Mouse (Mus musculus) midbrain, postnatal 0 days (tissue): Measurements from ENCODE around the gene Kcnk18. TPM values are rescaled to one million over a fixed set of nuclear protein-coding genes. Genes with fewer than 3 reads are reported as not detected.

ENCODE experiments used
- ATAC-seq: fragments of 200-750 bp; cut with Nextera tagmentation; 2 replicates; pipeline ENCODE4 v1.8.0; 2017; ENCODE audit warnings: moderate number of reproducible peaks, mild to moderate bottlenecking, moderate TSS enrichment, moderate library complexity; ENCODE audit not compliant: low FRiP score
- DNase-seq: peaks from one replicate; pipeline ENCODE4 v3.0.0-alpha.2; 2015; ENCODE audit warnings: low spot score
- H3K27ac ChIP-seq: fragments of 300-500 bp; sonication (generic); 2 replicates; pipeline ENCODE4 v1.5.1; 2014; ENCODE audit warnings: low read depth, mild to moderate bottlenecking, low read length, mixed read lengths
- H3K27me3 ChIP-seq: fragments of 300-500 bp; sonication (generic); 2 replicates; pipeline ENCODE4 v1.6.1; 2014; ENCODE audit warnings: low read length, control low read depth, mixed read lengths; ENCODE audit not compliant: insufficient read depth
- H3K36me3 ChIP-seq: fragments of 300-500 bp; sonication (generic); 2 replicates; pipeline ENCODE4 v1.6.1; 2014; ENCODE audit warnings: low read length, control low read depth, mixed read lengths; ENCODE audit not compliant: insufficient read depth
- H3K4me1 ChIP-seq: fragments of 300-500 bp; sonication (generic); 2 replicates; pipeline ENCODE4 v1.6.1; 2014; ENCODE audit warnings: mild to moderate bottlenecking, control low read depth, antibody characterized with exemption, low read length, mixed read lengths; ENCODE audit not compliant: insufficient read depth
- H3K4me2 ChIP-seq: fragments of 300-500 bp; sonication (generic); 2 replicates; pipeline ENCODE4 v1.6.1; 2014; ENCODE audit warnings: low read depth, mild to moderate bottlenecking, low read length, mixed read lengths; ENCODE audit not compliant: poor library complexity, severe bottlenecking
- H3K4me3 ChIP-seq: fragments of 300-500 bp; sonication (generic); 2 replicates; pipeline ENCODE4 v1.5.1; 2014; ENCODE audit warnings: low read depth, mild to moderate bottlenecking, low read length, moderate library complexity
- H3K9ac ChIP-seq: fragments of 300-500 bp; sonication (generic); replicated peaks from 2 replicates; pipeline ENCODE4 v1.6.1; 2014; ENCODE audit warnings: mild to moderate bottlenecking, low read length, moderate library complexity, mixed read lengths; ENCODE audit not compliant: poor library complexity, severe bottlenecking
- H3K9me3 ChIP-seq: fragments of 300-500 bp; sonication (generic); 2 replicates; pipeline ENCODE4 v1.6.1; 2016; ENCODE audit warnings: low read length, control low read depth
- CTCF ChIP-seq: IDR thresholded peaks from 2 replicates; pipeline ENCODE4 v1.5.1; 2016; ENCODE audit warnings: antibody characterized with exemption, mild to moderate bottlenecking
- WGBS: fragments of 180-500 bp; shearing (Covaris S2); extraction: QIAGEN DNeasy Blood & Tissue Kit; methylation state at CpG from one replicate; pipeline ENCODE4 v1.1.7; 2014; 5-methylcytosine and 5-hydroxymethylcytosine counted together
- polyA plus RNA-seq: library from polyadenylated mRNA; unstranded; fragments of >200 nt; fragmentation: Nextera tagmentation; extraction: Ambion mirVana; gene quantifications from 2 replicates; pipeline ENCODE4 v1.2.1, GENCODE M21; 2015
- total RNA-seq: library from RNA; depleted of rRNA; stranded (reverse); fragments of >200 nt; gene quantifications from 2 replicates; pipeline ENCODE4 v1.2.3, GENCODE M21; 2014

The Kcnk18 gene
- total and polyA plus RNA-seq, 2 experiments from 2014 or later: not detected

DNA sequence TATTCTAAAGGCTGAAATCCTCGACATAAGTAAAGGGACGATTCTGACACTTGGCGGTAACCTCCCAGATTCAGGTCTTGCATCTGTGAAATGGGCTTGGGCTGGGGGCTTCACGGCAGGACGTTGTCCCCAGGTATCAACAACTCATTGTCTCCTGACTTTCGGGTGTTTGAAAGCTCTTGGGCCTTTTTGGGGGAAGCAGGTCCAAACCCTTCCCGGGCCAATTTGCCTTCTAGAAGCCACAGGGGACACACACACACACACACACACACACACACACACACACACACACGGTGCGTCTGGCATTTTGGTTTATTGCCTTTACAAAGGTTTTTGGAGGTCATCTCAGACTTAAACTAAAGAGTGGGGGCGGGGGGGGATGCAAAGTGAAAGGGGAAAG is 25.6 kb upstream of the Kcnk18 start:
- no peak overlapping the region for H3K27ac ChIP-seq
- no peak overlapping the region for H3K9ac ChIP-seq
- 1% methylated on average over 9 of the region's 10 CpGs for WGBS
- H3K9me3 ChIP-seq: no peaks in the 10 kb centered on the region
- H3K36me3 ChIP-seq: no peaks in the 10 kb centered on the region
- H3K27me3 ChIP-seq: peaks cover 76% of the 10 kb centered on the region
- no peak for TF ChIP-seq CTCF
- no peak overlapping the region for H3K4me3 ChIP-seq
- ATAC-seq (no peak), DNase-seq (no peak)
- no peak overlapping the region for H3K4me2 ChIP-seq
- no peaks in the 10 kb centered on the region for H3K4me1 ChIP-seq

- no peaks in the 10 kb centered on the region for H3K36me3 ChIP-seq
- WGBS: 2% methylated on average over 49 of the region's 50 CpGs
- TF ChIP-seq CTCF: no peak
- no peak overlapping the region for H3K9ac ChIP-seq
- no peak overlapping the region for H3K27ac ChIP-seq
- no peak for ATAC-seq
- no peak for DNase-seq
- no peak overlapping the region for H3K4me3 ChIP-seq
- peaks cover 68% of the 10 kb centered on the region for H3K27me3 ChIP-seq
- no peaks in the 10 kb centered on the region for H3K4me1 ChIP-seq
- no peaks in the 10 kb centered on the region for H3K9me3 ChIP-seq
- H3K4me2 ChIP-seq: 0 out of 2 replicates have a peak overlapping the region, but pooled peaks have one; percentile 9
These were observed 24.8 kb upstream of the Kcnk18 start for GRCm38 (mm10) chr19:59193986-59194820.

GRCm38 (mm10) chr19:59195181-59195770 is 23.7 kb upstream of the Kcnk18 start:
- Histone ChIP-seq H3K9me3 (no peaks in the 10 kb centered on the region), H3K4me1 (no peaks in the 10 kb centered on the region), H3K27ac (no peak overlapping the region), H3K4me3 (no peak overlapping the region), H3K9ac (no peak overlapping the region), H3K4me2 (no peak overlapping the region), H3K36me3 (no peaks in the 10 kb centered on the region), H3K27me3 (peaks cover 61% of the 10 kb centered on the region)
- no peak for DNase-seq
- ATAC-seq: no peak
- no peak for TF ChIP-seq CTCF
- WGBS: 8% methylated on average over 9 of the region's 9 CpGs

- DNase-seq (peak; percentile 61), ATAC-seq (no peak)
- Histone ChIP-seq H3K9me3 (no peaks in the 10 kb centered on the region), H3K4me1 (no peaks in the 10 kb centered on the region), H3K4me3 (no peak overlapping the region), H3K9ac (no peak overlapping the region), H3K27me3 (peaks cover 54% of the 10 kb centered on the region), H3K36me3 (no peaks in the 10 kb centered on the region), H3K27ac (no peak overlapping the region), H3K4me2 (no peak overlapping the region)
- TF ChIP-seq CTCF: peak; percentile 71
- WGBS: 3% methylated on average over 15 of the region's 15 CpGs
These were observed 22.8 kb upstream of the Kcnk18 start for GRCm38 (mm10) chr19:59196111-59196666.

- Histone ChIP-seq H3K4me2 (no peak overlapping the region), H3K9ac (no peak overlapping the region), H3K27me3 (peaks cover 40% of the 10 kb centered on the region), H3K4me3 (no peak overlapping the region), H3K9me3 (no peaks in the 10 kb centered on the region), H3K27ac (no peak overlapping the region), H3K4me1 (no peaks in the 10 kb centered on the region), H3K36me3 (no peaks in the 10 kb centered on the region)
- TF ChIP-seq CTCF: peak; percentile 68
- 44% methylated on average over 7 of the region's 7 CpGs for WGBS
- no peak for DNase-seq
- no peak for ATAC-seq
These were observed 20.9 kb upstream of the Kcnk18 start for GRCm38 (mm10) chr19:59198161-59198560.

- Histone ChIP-seq H3K27ac (no peak overlapping the region), H3K9ac (no peak overlapping the region), H3K4me2 (no peak overlapping the region), H3K9me3 (no peaks in the 10 kb centered on the region), H3K27me3 (peaks cover 5% of the 10 kb centered on the region), H3K4me3 (no peak overlapping the region), H3K36me3 (no peaks in the 10 kb centered on the region), H3K4me1 (no peaks in the 10 kb centered on the region)
- TF ChIP-seq CTCF: peak; percentile 96
- WGBS: 32% methylated on average over 5 of the region's 5 CpGs
- no peak for ATAC-seq
- peak; percentile 87 for DNase-seq
These were observed 10.5 kb upstream of the Kcnk18 start for GRCm38 (mm10) chr19:59208475-59208874.
